Mouse (Mus musculus): ENCODE measurements around the gene Creld2.

GRCm38 (mm10) chr15:88865061-88865460 is 45.6 kb downstream of the Creld2 start:
- TF ChIP-seq POLR2A (IDR thresholded peaks at IDR 0.05; ENCODE audit: borderline replicate concordance, control insufficient read depth, low read depth, low read length) (no peak), CTCF (IDR thresholded peaks at IDR 0.05; ENCODE audit: control insufficient read depth, insufficient read depth, low read length) (no peak)

All from bone marrow, adult 2 months (tissue).